Mouse (Mus musculus) forebrain, embryonic 10.5 days (tissue): ENCODE measurements at regions not wholly inside any gene's neighbourhood (a gene's known extent, or its start where the extent isn't known, plus 50 kb on each side); places are given as distances from the start of the nearest gene placed in this dataset.

Experiments used
- DNase-seq: peaks from one replicate; pipeline ENCODE4 v3.0.0-alpha.2; 2017; ENCODE audit warnings: low spot score; ENCODE audit errors: extremely low spot score
- H3K27ac ChIP-seq: fragments of 300-500 bp; sonication (generic); 2 replicates; pipeline ENCODE4 v1.5.1; 2016; ENCODE audit warnings: mild to moderate bottlenecking
- H3K27me3 ChIP-seq: fragments of 300-500 bp; sonication (generic); 2 replicates; pipeline ENCODE4 v1.6.1; 2016; ENCODE audit warnings: mild to moderate bottlenecking; ENCODE audit not compliant: poor library complexity, severe bottlenecking
- H3K36me3 ChIP-seq: fragments of 300-500 bp; sonication (generic); replicated peaks from 2 replicates; pipeline ENCODE4 v1.6.1; 2016; ENCODE audit warnings: mild to moderate bottlenecking, moderate library complexity
- H3K4me1 ChIP-seq: fragments of 300-500 bp; sonication (generic); 2 replicates; pipeline ENCODE4 v1.6.1; 2016
- H3K4me3 ChIP-seq: fragments of 300-500 bp; sonication (generic); 2 replicates; pipeline ENCODE4 v1.5.1; 2016; ENCODE audit warnings: mild to moderate bottlenecking, moderate library complexity
- H3K9me3 ChIP-seq: fragments of 300-500 bp; sonication (generic); 2 replicates; pipeline ENCODE4 v1.6.1; 2016; ENCODE audit warnings: mild to moderate bottlenecking, moderate library complexity
- WGBS: fragments of 180-500 bp; shearing (Covaris S2); methylation state at CpG from one replicate; pipeline ENCODE4 v1.1.7; 2016; 5-methylcytosine and 5-hydroxymethylcytosine counted together

DNA sequence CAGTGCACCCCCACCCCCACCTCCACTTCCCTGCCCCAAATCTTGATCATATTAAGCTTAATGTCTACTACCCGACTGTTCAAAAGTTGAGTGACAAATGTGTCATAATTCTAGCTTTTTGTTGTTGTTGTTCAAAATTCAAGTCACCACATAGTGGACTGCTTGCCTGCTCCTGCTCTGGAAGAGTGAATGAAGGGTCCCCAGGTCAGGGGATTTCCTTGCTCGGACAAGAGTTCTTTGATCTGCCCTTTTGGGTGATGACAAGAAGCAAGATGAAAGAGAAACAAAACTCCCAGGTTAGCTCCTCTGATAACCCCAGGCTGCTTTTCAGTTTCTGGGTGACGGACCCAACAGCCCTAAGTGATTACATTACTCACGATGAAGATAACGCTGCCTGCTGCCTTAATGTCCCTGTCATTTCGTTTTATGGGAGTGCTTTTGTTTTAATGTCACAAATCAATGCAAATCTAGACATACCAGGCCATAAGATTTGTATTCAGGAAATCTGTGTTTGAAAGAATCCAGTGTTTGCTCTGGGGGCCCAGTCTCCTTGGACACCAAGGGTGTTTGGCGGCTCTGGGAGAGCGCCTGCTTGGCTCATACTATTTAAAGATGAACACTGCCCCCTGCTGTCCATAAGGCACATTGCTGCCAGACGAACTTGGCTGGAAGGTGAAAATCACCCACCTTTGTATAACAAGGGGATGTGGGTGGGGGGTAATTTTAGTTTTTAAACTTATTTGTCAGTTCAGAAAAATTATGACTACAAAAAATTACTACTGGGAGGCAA, 172.0 kb upstream of the 1700066M21Rik start:
- H3K27me3 ChIP-seq = peaks cover 35% of the 10 kb centered on the region
- H3K4me1 ChIP-seq = peaks cover 12% of the 10 kb centered on the region
- H3K36me3 ChIP-seq = no peaks in the 10 kb centered on the region
- no peak overlapping the region for H3K27ac ChIP-seq
- H3K9me3 ChIP-seq = no peaks in the 10 kb centered on the region
- peak overlapping the region; percentile 18; the same call in 1 of the 2 replicates for H3K4me3 ChIP-seq
- 14% methylated on average over 9 of the region's 9 CpGs for WGBS
- peak; percentile 66 for DNase-seq

DNA sequence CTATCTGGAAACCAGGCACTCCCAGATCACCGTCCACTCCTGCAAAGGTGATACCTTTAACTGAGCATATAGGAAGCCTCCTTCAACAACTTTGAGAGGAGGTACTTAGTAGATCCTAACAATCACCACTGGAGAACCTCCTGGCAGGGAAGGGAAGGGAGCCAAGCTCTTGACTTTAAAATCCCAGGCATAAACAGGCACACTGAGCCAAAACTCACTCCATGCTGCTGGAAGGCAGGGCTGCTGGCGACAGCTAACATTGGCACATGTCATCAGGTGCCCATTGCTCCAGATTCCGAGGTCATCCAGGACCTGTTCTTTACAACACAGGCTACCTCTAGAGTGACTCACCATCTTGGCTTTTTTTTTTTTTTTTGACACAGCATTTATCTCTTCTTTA, 170.9 kb upstream of the 1700066M21Rik start:
- Histone ChIP-seq H3K4me3 (no peak overlapping the region), H3K4me1 (peaks cover 9% of the 10 kb centered on the region), H3K36me3 (no peaks in the 10 kb centered on the region), H3K27ac (no peak overlapping the region), H3K9me3 (no peaks in the 10 kb centered on the region), H3K27me3 (peaks cover 35% of the 10 kb centered on the region)
- 83% methylated on average over 3 of the region's 3 CpGs for WGBS
- no peak for DNase-seq

DNA sequence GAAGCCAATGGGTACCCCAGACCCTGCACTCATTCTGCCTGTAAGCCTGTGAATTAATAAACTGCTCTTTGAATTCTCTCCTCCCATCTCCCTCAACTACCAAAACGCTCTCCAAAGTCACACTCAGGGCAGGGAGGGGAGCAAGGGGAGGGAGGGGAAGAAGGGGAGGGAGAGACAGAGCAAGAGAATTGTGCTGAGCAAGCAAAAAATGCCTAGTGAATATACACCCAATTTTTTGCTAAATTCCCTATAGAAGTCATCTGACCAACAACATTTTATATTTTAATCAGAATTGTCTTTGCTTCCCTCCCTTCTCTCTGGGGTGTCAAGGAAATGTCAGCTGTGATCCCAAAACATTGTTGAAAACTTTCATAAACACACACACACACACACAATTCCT, 170.5 kb upstream of the 1700066M21Rik start:
- H3K36me3 ChIP-seq = no peaks in the 10 kb centered on the region
- no peak overlapping the region for H3K27ac ChIP-seq
- WGBS = 37% methylated on average over 1 of the region's 1 CpGs
- H3K9me3 ChIP-seq = no peaks in the 10 kb centered on the region
- H3K27me3 ChIP-seq = peaks cover 35% of the 10 kb centered on the region
- no peak for DNase-seq
- peaks cover 9% of the 10 kb centered on the region for H3K4me1 ChIP-seq
- no peak overlapping the region for H3K4me3 ChIP-seq

GRCm38 (mm10) chr1:57208415-57208814, 169.0 kb upstream of the 1700066M21Rik start:
- no peaks in the 10 kb centered on the region for H3K9me3 ChIP-seq
- H3K27me3 ChIP-seq = peaks cover 29% of the 10 kb centered on the region
- 90% methylated on average over 9 of the region's 9 CpGs for WGBS
- H3K36me3 ChIP-seq = no peaks in the 10 kb centered on the region
- H3K4me3 ChIP-seq = no peak overlapping the region
- peaks cover 11% of the 10 kb centered on the region for H3K4me1 ChIP-seq
- DNase-seq = no peak
- H3K27ac ChIP-seq = no peak overlapping the region

DNA sequence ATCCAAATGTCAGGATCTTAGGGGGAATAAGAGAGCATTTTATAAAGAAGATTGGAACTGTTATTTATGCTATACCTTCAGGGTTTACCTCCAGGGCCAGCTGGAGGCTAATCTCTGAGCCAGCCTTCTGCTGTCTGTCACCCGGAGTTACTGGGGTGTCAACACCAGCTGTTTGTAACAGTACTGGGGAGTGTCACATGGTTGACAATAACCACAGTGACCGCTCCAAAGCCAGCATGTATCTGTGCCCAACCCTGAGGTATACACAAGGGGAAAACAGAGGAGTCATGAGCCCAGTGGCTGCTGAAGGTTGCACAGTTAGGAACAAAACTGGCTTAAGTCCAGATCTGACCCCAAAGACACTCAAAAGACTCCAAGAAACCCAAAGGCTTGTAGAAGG, 168.1 kb upstream of the 1700066M21Rik start:
- Histone ChIP-seq H3K9me3 (no peaks in the 10 kb centered on the region), H3K36me3 (no peaks in the 10 kb centered on the region), H3K27ac (no peak overlapping the region), H3K4me1 (peaks cover 15% of the 10 kb centered on the region), H3K27me3 (peaks cover 25% of the 10 kb centered on the region), H3K4me3 (no peak overlapping the region)
- WGBS = 91% methylated on average over 2 of the region's 2 CpGs
- no peak for DNase-seq

GRCm38 (mm10) chr1:57211046-57211445, 166.4 kb upstream of the 1700066M21Rik start:
- Histone ChIP-seq H3K9me3 (no peaks in the 10 kb centered on the region), H3K4me3 (no peak overlapping the region), H3K36me3 (no peaks in the 10 kb centered on the region), H3K27me3 (peaks cover 15% of the 10 kb centered on the region), H3K27ac (no peak overlapping the region), H3K4me1 (peaks cover 7% of the 10 kb centered on the region; the same call in 1 of the 2 replicates)
- WGBS = 91% methylated on average over 2 of the region's 2 CpGs
- no peak for DNase-seq

GRCm38 (mm10) chr1:57213428-57213874, 164.0 kb upstream of the 1700066M21Rik start:
- H3K4me1 ChIP-seq = peaks cover 19% of the 10 kb centered on the region
- WGBS = 83% methylated on average over 16 of the region's 16 CpGs
- DNase-seq = no peak
- H3K36me3 ChIP-seq = no peaks in the 10 kb centered on the region
- H3K27me3 ChIP-seq = peaks cover 3% of the 10 kb centered on the region; the same call in 1 of the 2 replicates
- no peaks in the 10 kb centered on the region for H3K9me3 ChIP-seq
- no peak overlapping the region for H3K4me3 ChIP-seq
- no peak overlapping the region for H3K27ac ChIP-seq

DNA sequence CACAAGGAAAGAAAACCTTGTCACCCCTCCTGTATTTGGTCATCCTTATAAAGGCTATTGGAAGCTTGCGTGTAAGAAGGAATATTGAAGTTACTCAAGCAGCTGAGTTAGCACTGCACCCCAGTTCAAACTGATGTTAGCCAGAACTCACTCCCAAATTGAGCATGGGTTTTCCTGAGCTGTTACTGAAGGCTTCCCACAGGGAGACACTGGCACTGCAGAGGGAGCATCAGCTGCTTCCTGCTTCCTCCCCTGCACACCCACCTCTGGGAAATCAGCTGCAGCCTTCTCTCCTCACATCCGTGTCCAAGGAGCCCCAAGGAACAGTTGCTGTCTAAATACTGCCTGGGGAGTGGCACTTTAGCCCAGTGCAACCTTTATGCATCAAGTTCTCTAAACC, 163.2 kb upstream of the 1700066M21Rik start:
- no peak for DNase-seq
- H3K4me3 ChIP-seq = no peak overlapping the region
- no peak overlapping the region for H3K27ac ChIP-seq
- WGBS = 65% methylated on average over 2 of the region's 2 CpGs
- peaks cover 27% of the 10 kb centered on the region for H3K4me1 ChIP-seq
- 0 out of 2 replicates have a peak, but pooled peaks cover under 1% of the 10 kb centered on the region for H3K27me3 ChIP-seq
- no peaks in the 10 kb centered on the region for H3K9me3 ChIP-seq
- no peaks in the 10 kb centered on the region for H3K36me3 ChIP-seq

DNA sequence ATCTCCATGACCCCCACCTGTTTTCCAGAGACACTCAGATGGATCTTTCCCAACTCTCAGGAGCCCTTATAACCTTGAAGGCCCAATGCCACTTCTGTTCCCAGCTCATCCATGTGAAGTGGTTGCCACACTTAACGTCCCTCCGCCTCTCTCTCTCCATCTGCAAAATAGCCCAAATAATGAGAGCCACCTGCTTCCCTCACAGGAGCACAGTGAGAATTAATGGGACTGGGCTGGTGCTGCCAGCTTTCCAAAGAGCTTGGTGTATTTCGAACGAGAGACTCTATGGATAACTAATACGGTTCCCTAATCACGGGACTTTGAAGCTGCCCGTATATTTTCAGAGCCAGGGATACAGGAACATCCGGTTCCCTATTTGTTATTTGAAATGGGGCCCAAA, 159.8 kb upstream of the 1700066M21Rik start:
- 89% methylated on average over 8 of the region's 8 CpGs for WGBS
- H3K36me3 ChIP-seq = no peaks in the 10 kb centered on the region
- peak overlapping the region; percentile 56; the same call in 1 of the 2 replicates for H3K27ac ChIP-seq
- peaks cover 9% of the 10 kb centered on the region; the same call in 1 of the 2 replicates for H3K27me3 ChIP-seq
- no peak overlapping the region for H3K4me3 ChIP-seq
- peaks cover 31% of the 10 kb centered on the region for H3K4me1 ChIP-seq
- no peak for DNase-seq
- no peaks in the 10 kb centered on the region for H3K9me3 ChIP-seq

GRCm38 (mm10) chr1:57218127-57218526, 159.3 kb upstream of the 1700066M21Rik start:
- H3K36me3 ChIP-seq = no peaks in the 10 kb centered on the region
- peak; percentile 17 for DNase-seq
- H3K27ac ChIP-seq = peak overlapping the region; percentile 80; the same call in 1 of the 2 replicates
- H3K9me3 ChIP-seq = no peaks in the 10 kb centered on the region
- peaks cover 9% of the 10 kb centered on the region; the same call in 1 of the 2 replicates for H3K27me3 ChIP-seq
- no peak overlapping the region for H3K4me3 ChIP-seq
- H3K4me1 ChIP-seq = peaks cover 31% of the 10 kb centered on the region
- WGBS = 39% methylated on average over 2 of the region's 2 CpGs

GRCm38 (mm10) chr1:57218616-57219015, 158.8 kb upstream of the 1700066M21Rik start:
- H3K27me3 ChIP-seq = peaks cover 9% of the 10 kb centered on the region; the same call in 1 of the 2 replicates
- no peaks in the 10 kb centered on the region for H3K36me3 ChIP-seq
- H3K27ac ChIP-seq = peak overlapping the region; percentile 80
- H3K4me3 ChIP-seq = no peak overlapping the region
- DNase-seq = peak; percentile 16
- 51% methylated on average over 3 of the region's 3 CpGs for WGBS
- peaks cover 26% of the 10 kb centered on the region for H3K4me1 ChIP-seq
- H3K9me3 ChIP-seq = no peaks in the 10 kb centered on the region

GRCm38 (mm10) chr1:57224425-57225104, 152.9 kb upstream of the 1700066M21Rik start:
- H3K9me3 ChIP-seq = no peaks in the 10 kb centered on the region
- no peak overlapping the region for H3K4me3 ChIP-seq
- H3K36me3 ChIP-seq = no peaks in the 10 kb centered on the region
- DNase-seq = no peak
- peaks cover under 1% of the 10 kb centered on the region; the same call in 1 of the 2 replicates for H3K4me1 ChIP-seq
- H3K27me3 ChIP-seq = peaks cover 6% of the 10 kb centered on the region; the same call in 1 of the 2 replicates
- H3K27ac ChIP-seq = no peak overlapping the region
- WGBS = 87% methylated on average over 10 of the region's 10 CpGs
